Mouse (Mus musculus): ENCODE measurements around the gene Gm15056.

DNA sequence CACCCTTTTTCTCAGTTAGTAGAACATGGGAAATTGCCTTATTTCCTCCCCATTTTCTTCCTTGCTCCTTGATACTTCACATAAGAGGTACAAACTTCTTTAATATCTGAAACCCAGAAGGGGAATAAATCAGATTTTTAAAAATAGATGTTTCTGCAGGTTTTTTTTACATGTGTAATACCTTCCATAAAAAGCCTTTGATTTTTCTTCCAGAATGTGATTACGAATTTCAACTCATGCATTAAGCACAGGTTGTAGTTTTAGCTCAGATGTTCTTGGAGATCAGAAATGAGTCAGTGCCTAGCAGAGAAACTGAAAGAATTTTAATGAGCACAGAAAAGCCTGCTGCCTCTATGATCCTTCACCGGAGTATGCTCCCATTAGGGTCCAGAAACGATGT lies 19.5 kb upstream of the Gm15056 start, which contains the start of gene Gm6040:
- TF ChIP-seq EP300 (optimal IDR thresholded peaks at IDR 0.05) (no peak), CTCF (IDR thresholded peaks at IDR 0.05; ENCODE audit: low read depth) (no peak)
